Mouse (Mus musculus): ENCODE data around the gene Gm10310. TPM values are rescaled to one million over a fixed set of nuclear protein-coding genes. Genes with fewer than 3 reads are reported as not detected.
"Not testable (repeated sequence)": the region's sequence is repeated elsewhere in the genome, so short reads cannot be mapped to it uniquely, and the experiment has no call there.

The Gm10310 gene
- polyA plus RNA-seq, 1 experiment from 2014 or later, result not detected

DNA sequence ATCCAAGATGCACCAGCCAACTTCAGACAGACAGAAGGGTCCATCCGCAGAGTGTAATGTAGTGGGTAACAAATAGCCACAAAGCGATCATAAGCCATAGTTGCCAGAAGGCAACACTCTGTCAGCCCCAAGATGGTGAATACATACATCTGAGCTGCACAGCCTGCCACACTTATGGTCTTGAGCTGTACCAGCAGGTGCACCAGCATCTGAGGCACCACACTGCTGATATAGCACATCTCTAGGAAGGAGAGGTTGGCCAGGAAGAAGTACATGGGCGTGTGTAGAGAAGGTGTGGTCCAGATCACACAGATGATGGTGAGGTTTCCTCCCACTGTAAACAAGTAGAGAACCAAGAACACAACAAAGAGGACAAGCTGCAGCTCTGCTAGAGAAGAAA lies 18.6 kb downstream of the Gm10310 start:
- H3K9ac ChIP-seq (ENCODE audit: low read depth, low read length), result not testable (repeated sequence)
- 95% methylated on average over 2 of the region's 3 CpGs for WGBS

DNA sequence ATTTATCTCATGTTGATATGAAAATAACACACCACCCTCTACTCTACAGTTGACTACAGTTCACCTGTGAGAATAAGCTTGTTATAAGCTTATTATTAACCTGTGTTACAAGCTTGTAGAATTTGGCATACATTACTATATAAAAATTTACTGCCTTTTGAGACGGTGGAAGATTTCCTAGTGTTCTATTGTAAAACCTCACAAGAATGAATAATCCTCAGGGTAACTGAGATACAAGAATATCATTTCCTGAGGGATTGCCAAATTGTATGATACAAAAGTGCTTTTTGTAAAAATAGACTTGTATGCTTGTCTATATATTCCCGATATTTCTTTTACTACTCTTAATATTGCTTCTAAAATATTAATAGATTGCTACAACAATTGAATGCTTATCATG lies 35.9 kb downstream of the Gm10310 start, which contains the start of gene Olfr818:
Gene Olfr818 (minus strand): TSS at position 101 of the 400 bp plus-strand sequence.
- H3K9me3 ChIP-seq (ENCODE audit: control insufficient read depth, low read length), result no peaks in the 10 kb centered on the region
- H3K4me1 ChIP-seq (ENCODE audit: control insufficient read depth, insufficient read depth, low read length), result no peaks in the 10 kb centered on the region
- no peak for ATAC-seq (ENCODE audit: low FRiP score, low TSS enrichment)
- H3K27ac ChIP-seq (ENCODE audit: low read depth, low read length), result no peak within 1 kb of the TSS
- no peaks in the 10 kb centered on the region for H3K36me3 ChIP-seq (ENCODE audit: control insufficient read depth, insufficient read depth, low read length)
- H3K4me3 ChIP-seq (ENCODE audit: low read length), result no peak within 1 kb of the TSS
- H3K9ac ChIP-seq (ENCODE audit: low read depth, low read length), result no peak within 1 kb of the TSS
- H3K27me3 ChIP-seq (ENCODE audit: control insufficient read depth, insufficient read depth, low read length), result no peaks in the 10 kb centered on the region
- WGBS, result 89% methylated on average over 2 of the region's 2 CpGs
- H3K4me2 ChIP-seq (replicated peaks; ENCODE audit: low read depth, low read length), result no peak within 1 kb of the TSS

More for the DNA sequence above, 18.6 kb downstream of the Gm10310 start:
- H3K4me3 ChIP-seq (ENCODE audit: low read length); H3K9me3 ChIP-seq (ENCODE audit: control insufficient read depth, low read length); H3K4me1 ChIP-seq (ENCODE audit: control insufficient read depth, insufficient read depth, low read length); H3K4me2 ChIP-seq (replicated peaks; ENCODE audit: low read depth, low read length); H3K36me3 ChIP-seq (ENCODE audit: control insufficient read depth, insufficient read depth, low read length); ATAC-seq (ENCODE audit: low FRiP score, low TSS enrichment); H3K27ac ChIP-seq (ENCODE audit: low read depth, low read length); H3K27me3 ChIP-seq (ENCODE audit: control insufficient read depth, insufficient read depth, low read length): not testable (repeated sequence)

Other genes starting within 250 kb of the Gm10310 start
- gene Olfr806, start 243.1 kb downstream of the Gm10310 start, polyA plus RNA-seq (2014; fragmentation: Nextera tagmentation; extraction: Ambion mirVana), result not detected in 2 replicates
- not detected in 2 replicates for gene Olfr807, start 227.3 kb downstream of the Gm10310 start, polyA plus RNA-seq (2014; fragmentation: Nextera tagmentation; extraction: Ambion mirVana)
- not detected in 2 replicates for gene Olfr808, start 219.6 kb downstream of the Gm10310 start, polyA plus RNA-seq (2014; fragmentation: Nextera tagmentation; extraction: Ambion mirVana)
- gene Olfr809, start 210.4 kb downstream of the Gm10310 start, polyA plus RNA-seq (2014; fragmentation: Nextera tagmentation; extraction: Ambion mirVana), result not detected in 2 replicates
- gene Olfr810, start 190.1 kb downstream of the Gm10310 start, polyA plus RNA-seq (2014; fragmentation: Nextera tagmentation; extraction: Ambion mirVana), result not detected in 2 replicates
- gene Olfr811, start 180.7 kb downstream of the Gm10310 start, polyA plus RNA-seq (2014; fragmentation: Nextera tagmentation; extraction: Ambion mirVana), result not detected in 2 replicates
- not detected in 2 replicates for gene Olfr812, start 139.0 kb downstream of the Gm10310 start, polyA plus RNA-seq (2014; fragmentation: Nextera tagmentation; extraction: Ambion mirVana)
- not detected in 2 replicates for gene Olfr813, start 129.7 kb downstream of the Gm10310 start, polyA plus RNA-seq (2014; fragmentation: Nextera tagmentation; extraction: Ambion mirVana)
- gene Olfr814, start 105.2 kb downstream of the Gm10310 start, polyA plus RNA-seq (2014; fragmentation: Nextera tagmentation; extraction: Ambion mirVana), result not detected in 2 replicates
- not detected in 2 replicates for gene Olfr815, start 79.2 kb downstream of the Gm10310 start, polyA plus RNA-seq (2014; fragmentation: Nextera tagmentation; extraction: Ambion mirVana)
- not detected in 2 replicates for gene Olfr816, start 69.5 kb downstream of the Gm10310 start, polyA plus RNA-seq (2014; fragmentation: Nextera tagmentation; extraction: Ambion mirVana)
- not detected in 2 replicates for gene Olfr818, start 36.0 kb downstream of the Gm10310 start, polyA plus RNA-seq (2014; fragmentation: Nextera tagmentation; extraction: Ambion mirVana)
- not detected in 2 replicates for gene Olfr819, start 17.8 kb downstream of the Gm10310 start, polyA plus RNA-seq (2014; fragmentation: Nextera tagmentation; extraction: Ambion mirVana)
- gene Olfr247, start 8.9 kb downstream of the Gm10310 start, polyA plus RNA-seq (2014; fragmentation: Nextera tagmentation; extraction: Ambion mirVana), result not detected in 2 replicates
- gene Olfr820, start 27.6 kb upstream of the Gm10310 start, polyA plus RNA-seq (2014; fragmentation: Nextera tagmentation; extraction: Ambion mirVana), result not detected in 2 replicates
- gene Olfr821, start 45.3 kb upstream of the Gm10310 start, polyA plus RNA-seq (2014; fragmentation: Nextera tagmentation; extraction: Ambion mirVana), result not detected in 2 replicates
- gene Olfr822, start 86.1 kb upstream of the Gm10310 start, polyA plus RNA-seq (2014; fragmentation: Nextera tagmentation; extraction: Ambion mirVana), result not detected in 2 replicates
- gene Olfr823, start 130.3 kb upstream of the Gm10310 start, polyA plus RNA-seq (2014; fragmentation: Nextera tagmentation; extraction: Ambion mirVana), result not detected in 2 replicates
- gene Olfr824, start 144.9 kb upstream of the Gm10310 start, polyA plus RNA-seq (2014; fragmentation: Nextera tagmentation; extraction: Ambion mirVana), result not detected in 2 replicates
- gene Olfr825, start 181.7 kb upstream of the Gm10310 start, polyA plus RNA-seq (2014; fragmentation: Nextera tagmentation; extraction: Ambion mirVana), result not detected in 2 replicates
- not detected in 2 replicates for gene Olfr826, start 199.1 kb upstream of the Gm10310 start, polyA plus RNA-seq (2014; fragmentation: Nextera tagmentation; extraction: Ambion mirVana)
- gene Olfr827, start 229.3 kb upstream of the Gm10310 start, polyA plus RNA-seq (2014; fragmentation: Nextera tagmentation; extraction: Ambion mirVana), result not detected in 2 replicates